Mouse (Mus musculus): Measurements from ENCODE around the gene Rasa4. TPM values are rescaled to one million over a fixed set of nuclear protein-coding genes. Genes with fewer than 3 reads are reported as not detected.
"Not testable (repeated sequence)": the region's sequence is repeated elsewhere in the genome, so short reads cannot be mapped to it uniquely, and the experiment has no call there.

Gene Rasa4
- polyA plus RNA-seq, 1 experiment from 2014 or later = 8.1 TPM

DNA sequence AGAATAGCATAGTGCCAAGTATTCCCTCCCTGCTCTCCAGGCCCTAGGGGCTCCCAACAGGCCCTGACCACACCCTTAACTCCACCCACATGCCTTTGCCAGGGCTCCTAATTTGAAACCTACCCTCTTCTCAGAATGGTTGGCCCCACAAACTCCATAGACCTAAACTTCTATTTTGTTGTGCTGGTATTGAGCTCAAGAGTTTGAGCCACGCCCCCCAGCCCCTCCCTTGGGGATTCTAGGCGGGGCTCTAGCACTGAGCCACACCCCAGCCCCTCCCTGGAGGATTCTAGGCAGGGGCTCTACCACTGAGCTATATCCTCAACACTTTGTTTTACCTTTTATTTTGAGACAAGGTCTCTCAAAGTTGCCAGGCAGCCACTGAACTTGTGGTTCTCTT is 42.5 kb upstream of the Rasa4 start:
- TF ChIP-seq CTCF (IDR thresholded peaks at IDR 0.05; ENCODE audit: low read depth) = no peak
- no peak overlapping the region for H3K27ac ChIP-seq (ENCODE audit: low read depth, low read length)
- no peaks in the 10 kb centered on the region for H3K9me3 ChIP-seq (ENCODE audit: control insufficient read depth)
- H3K36me3 ChIP-seq (ENCODE audit: control insufficient read depth, insufficient read depth) = no peaks in the 10 kb centered on the region
- no peak for ATAC-seq
- H3K27me3 ChIP-seq (replicated peaks; ENCODE audit: control insufficient read depth, insufficient read depth, low read length) = no peaks in the 10 kb centered on the region
- no peak overlapping the region for H3K9ac ChIP-seq (ENCODE audit: low read depth, low read length)
- H3K4me2 ChIP-seq (replicated peaks; ENCODE audit: low read depth) = no peak overlapping the region
- 54% methylated on average over 2 of the region's 2 CpGs for whole genome bisulfite sequencing
- H3K4me1 ChIP-seq (replicated peaks; ENCODE audit: control insufficient read depth, insufficient read depth, low read length) = 0 out of 2 replicates have a peak, but pooled peaks cover 8% of the 10 kb centered on the region
- H3K4me3 ChIP-seq (ENCODE audit: low read depth, low read length) = no peak overlapping the region

DNA sequence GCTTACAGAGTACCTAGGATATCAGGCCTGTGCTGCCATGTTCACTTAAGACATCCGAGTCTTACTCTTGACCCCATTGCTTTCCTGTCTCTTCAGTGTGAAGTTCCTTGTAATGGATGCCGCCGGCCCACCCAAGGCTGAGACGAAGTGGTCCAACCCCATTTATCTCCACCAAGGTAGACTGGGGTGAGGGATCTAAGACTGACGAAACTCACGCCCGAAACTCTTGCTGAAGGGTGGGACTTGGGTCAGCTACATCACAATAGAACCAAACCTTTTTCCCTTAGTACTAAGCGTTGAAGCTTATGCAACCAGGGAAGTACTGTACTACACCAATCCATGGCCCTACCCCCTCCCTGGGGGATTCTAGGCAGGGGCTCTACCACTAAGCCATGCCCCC is 42.0 kb upstream of the Rasa4 start:
- WGBS = 94% methylated on average over 8 of the region's 8 CpGs
- no peak overlapping the region for H3K4me2 ChIP-seq (replicated peaks; ENCODE audit: low read depth)

DNA sequence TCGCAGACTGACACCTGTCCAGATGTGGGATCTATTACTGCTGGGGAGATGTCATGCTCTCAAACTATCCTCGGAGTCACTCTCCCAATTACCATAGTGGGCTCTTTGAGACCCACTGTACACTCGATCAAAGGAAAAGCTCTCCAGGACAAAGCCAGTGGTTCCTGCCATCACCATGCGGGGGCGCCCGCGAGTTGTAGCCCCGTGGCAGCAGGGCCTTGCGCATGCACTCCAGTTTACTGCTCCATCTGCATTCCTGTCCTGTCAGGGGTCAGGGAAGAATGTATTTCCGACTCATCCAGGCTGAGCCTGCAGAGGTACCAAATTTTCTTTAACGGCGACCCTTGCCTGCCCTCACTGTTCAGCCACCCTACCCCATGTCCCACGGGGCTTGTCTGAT is 38.9 kb upstream of the Rasa4 start:
- H3K4me1 ChIP-seq (replicated peaks; ENCODE audit: control insufficient read depth, insufficient read depth, low read length) = no peaks in the 10 kb centered on the region
- no peak overlapping the region for H3K27ac ChIP-seq (ENCODE audit: low read depth, low read length)
- H3K27me3 ChIP-seq (replicated peaks; ENCODE audit: control insufficient read depth, insufficient read depth, low read length) = no peaks in the 10 kb centered on the region
- H3K9ac ChIP-seq (ENCODE audit: low read depth, low read length) = no peak overlapping the region
- no peak overlapping the region for H3K4me3 ChIP-seq (ENCODE audit: low read depth, low read length)
- ATAC-seq = no peak
- 65% methylated on average over 13 of the region's 13 CpGs for WGBS
- no peaks in the 10 kb centered on the region for H3K9me3 ChIP-seq (ENCODE audit: control insufficient read depth)
- no peak overlapping the region for H3K4me2 ChIP-seq (replicated peaks; ENCODE audit: low read depth)
- peak; percentile 56; the same call in 1 of the 2 replicates for TF ChIP-seq CTCF (IDR thresholded peaks at IDR 0.05; ENCODE audit: low read depth)
- no peaks in the 10 kb centered on the region for H3K36me3 ChIP-seq (ENCODE audit: control insufficient read depth, insufficient read depth)

More for the DNA sequence above, 42.0 kb upstream of the Rasa4 start:
- Histone ChIP-seq H3K36me3 (ENCODE audit: control insufficient read depth, insufficient read depth) (no peaks in the 10 kb centered on the region), H3K9me3 (ENCODE audit: control insufficient read depth) (no peaks in the 10 kb centered on the region), H3K27ac (ENCODE audit: low read depth, low read length) (no peak overlapping the region), H3K4me1 (replicated peaks; ENCODE audit: control insufficient read depth, insufficient read depth, low read length) (0 out of 2 replicates have a peak, but pooled peaks cover 8% of the 10 kb centered on the region), H3K27me3 (replicated peaks; ENCODE audit: control insufficient read depth, insufficient read depth, low read length) (no peaks in the 10 kb centered on the region), H3K4me3 (ENCODE audit: low read depth, low read length) (no peak overlapping the region), H3K9ac (ENCODE audit: low read depth, low read length) (no peak overlapping the region)
- no peak for TF ChIP-seq CTCF (IDR thresholded peaks at IDR 0.05; ENCODE audit: low read depth)
- no peak for ATAC-seq

DNA sequence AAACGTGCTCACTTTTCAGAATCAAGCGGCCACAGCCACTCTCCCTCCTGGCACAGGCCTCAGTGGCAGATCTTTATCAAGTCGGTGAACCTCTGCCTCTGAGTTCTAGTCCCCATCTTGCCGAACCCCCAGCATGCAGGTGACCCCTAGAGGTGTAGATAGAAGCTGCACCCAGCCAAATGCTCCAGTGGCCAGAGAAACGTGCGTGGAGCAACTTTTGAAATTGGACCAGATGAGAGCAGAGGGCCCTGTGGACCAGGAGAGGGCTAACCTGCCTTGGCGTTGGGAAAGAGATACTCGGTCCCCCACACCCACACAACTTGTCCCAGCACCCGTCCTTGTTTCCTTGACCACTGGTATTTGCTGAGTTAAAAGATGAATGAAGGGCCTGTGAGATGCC is 38.3 kb upstream of the Rasa4 start:
- ATAC-seq = no peak
- no peak overlapping the region for H3K9ac ChIP-seq (ENCODE audit: low read depth, low read length)
- no peaks in the 10 kb centered on the region for H3K27me3 ChIP-seq (replicated peaks; ENCODE audit: control insufficient read depth, insufficient read depth, low read length)
- TF ChIP-seq CTCF (IDR thresholded peaks at IDR 0.05; ENCODE audit: low read depth) = peak; percentile 63
- H3K4me1 ChIP-seq (replicated peaks; ENCODE audit: control insufficient read depth, insufficient read depth, low read length) = no peaks in the 10 kb centered on the region
- no peaks in the 10 kb centered on the region for H3K9me3 ChIP-seq (ENCODE audit: control insufficient read depth)
- 45% methylated on average over 9 of the region's 9 CpGs for WGBS
- H3K27ac ChIP-seq (ENCODE audit: low read depth, low read length) = no peak overlapping the region
- H3K36me3 ChIP-seq (ENCODE audit: control insufficient read depth, insufficient read depth) = no peaks in the 10 kb centered on the region
- H3K4me3 ChIP-seq (ENCODE audit: low read depth, low read length) = no peak overlapping the region
- no peak overlapping the region for H3K4me2 ChIP-seq (replicated peaks; ENCODE audit: low read depth)

DNA sequence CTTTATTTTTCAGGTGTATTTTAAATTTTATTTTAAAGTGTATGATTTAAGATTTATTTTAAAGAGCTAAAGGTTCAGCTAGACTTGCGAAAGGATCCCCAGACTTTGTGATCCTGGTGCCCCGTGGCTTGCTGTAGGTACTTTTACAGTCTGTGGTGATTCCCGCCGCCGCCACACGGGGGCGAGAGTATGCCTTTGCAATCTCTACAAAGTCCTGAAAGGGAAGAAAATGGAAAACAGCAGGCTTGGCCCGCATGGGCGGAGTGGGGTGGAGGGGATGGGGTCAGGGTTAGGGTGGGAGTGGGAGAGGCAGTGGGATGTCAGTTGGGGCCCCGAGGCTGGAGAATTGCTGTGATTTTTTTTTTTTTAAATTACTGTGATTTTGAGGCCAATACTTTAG is 37.7 kb upstream of the Rasa4 start:
- no peaks in the 10 kb centered on the region for H3K36me3 ChIP-seq (ENCODE audit: control insufficient read depth, insufficient read depth)
- no peak overlapping the region for H3K27ac ChIP-seq (ENCODE audit: low read depth, low read length)
- H3K4me2 ChIP-seq (replicated peaks; ENCODE audit: low read depth) = peak overlapping the region; percentile 27; the same call in 1 of the 2 replicates
- H3K27me3 ChIP-seq (replicated peaks; ENCODE audit: control insufficient read depth, insufficient read depth, low read length) = no peaks in the 10 kb centered on the region
- ATAC-seq = peak; percentile 35; the same call in 1 of the 2 replicates
- no peaks in the 10 kb centered on the region for H3K4me1 ChIP-seq (replicated peaks; ENCODE audit: control insufficient read depth, insufficient read depth, low read length)
- TF ChIP-seq CTCF (IDR thresholded peaks at IDR 0.05; ENCODE audit: low read depth) = peak; percentile 90
- 4% methylated on average over 10 of the region's 10 CpGs for WGBS
- H3K9me3 ChIP-seq (ENCODE audit: control insufficient read depth) = no peaks in the 10 kb centered on the region
- no peak overlapping the region for H3K9ac ChIP-seq (ENCODE audit: low read depth, low read length)
- H3K4me3 ChIP-seq (ENCODE audit: low read depth, low read length) = no peak overlapping the region

DNA sequence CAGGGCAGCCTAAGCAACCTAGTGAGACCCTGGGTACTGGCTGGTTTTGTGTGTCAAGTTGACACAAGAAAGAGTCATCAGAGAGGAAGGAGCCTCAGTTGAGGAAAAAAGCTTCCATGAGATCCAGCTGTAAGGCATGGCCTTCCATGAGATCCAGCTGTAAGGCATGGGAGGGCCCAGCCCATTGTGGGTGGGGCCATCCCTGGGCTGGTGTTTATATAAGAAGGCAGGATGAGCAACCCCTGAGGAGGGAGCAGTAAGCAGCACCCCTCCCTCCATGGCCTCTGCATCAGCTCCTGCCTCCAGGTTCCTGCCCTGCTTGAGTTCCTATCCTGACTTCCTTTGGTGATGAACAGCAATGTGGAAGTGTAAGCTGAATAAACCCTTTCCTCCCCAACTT is 35.2 kb upstream of the Rasa4 start:
- H3K9ac ChIP-seq (ENCODE audit: low read depth, low read length); H3K4me3 ChIP-seq (ENCODE audit: low read depth, low read length); H3K27ac ChIP-seq (ENCODE audit: low read depth, low read length); H3K9me3 ChIP-seq (ENCODE audit: control insufficient read depth); ATAC-seq; H3K4me1 ChIP-seq (replicated peaks; ENCODE audit: control insufficient read depth, insufficient read depth, low read length); H3K4me2 ChIP-seq (replicated peaks; ENCODE audit: low read depth); H3K27me3 ChIP-seq (replicated peaks; ENCODE audit: control insufficient read depth, insufficient read depth, low read length); H3K36me3 ChIP-seq (ENCODE audit: control insufficient read depth, insufficient read depth): not testable (repeated sequence)

DNA sequence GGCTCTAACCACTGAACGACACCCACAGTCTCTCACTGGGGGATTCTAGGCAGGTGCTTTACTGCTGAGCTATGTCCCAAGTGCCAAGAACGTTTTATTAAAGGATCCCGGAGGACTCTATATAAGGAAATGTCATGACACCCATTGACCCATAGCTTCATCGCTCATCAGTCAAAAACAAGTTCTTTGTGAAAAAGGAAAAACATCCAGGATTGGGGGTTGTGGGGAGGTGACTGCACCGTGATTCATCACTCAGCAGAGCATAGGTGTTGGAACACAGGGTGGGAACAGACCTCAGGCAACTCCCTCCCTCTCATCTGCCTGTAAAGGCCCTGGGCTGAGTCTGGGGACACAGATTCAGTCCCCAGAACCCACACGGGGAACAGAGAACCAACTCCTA is 33.8 kb upstream of the Rasa4 start:
- no peak for TF ChIP-seq CTCF (IDR thresholded peaks at IDR 0.05; ENCODE audit: low read depth)
- H3K9me3 ChIP-seq (ENCODE audit: control insufficient read depth) = no peaks in the 10 kb centered on the region
- no peaks in the 10 kb centered on the region for H3K27me3 ChIP-seq (replicated peaks; ENCODE audit: control insufficient read depth, insufficient read depth, low read length)
- H3K4me1 ChIP-seq (replicated peaks; ENCODE audit: control insufficient read depth, insufficient read depth, low read length) = no peaks in the 10 kb centered on the region
- WGBS = 60% methylated on average over 6 of the region's 6 CpGs
- no peak overlapping the region for H3K9ac ChIP-seq (ENCODE audit: low read depth, low read length)
- ATAC-seq = no peak
- H3K27ac ChIP-seq (ENCODE audit: low read depth, low read length) = no peak overlapping the region
- no peak overlapping the region for H3K4me3 ChIP-seq (ENCODE audit: low read depth, low read length)
- H3K4me2 ChIP-seq (replicated peaks; ENCODE audit: low read depth) = no peak overlapping the region
- no peaks in the 10 kb centered on the region for H3K36me3 ChIP-seq (ENCODE audit: control insufficient read depth, insufficient read depth)

All from intestine, postnatal 0 days (tissue).